Mouse (Mus musculus): ENCODE measurements at regions not wholly inside any gene's neighbourhood (a gene's known extent, or its start where the extent isn't known, plus 50 kb on each side); places are given as distances from the start of the nearest gene placed in this dataset.

GRCm38 (mm10) chr12:77141260-77142201 is 96.4 kb upstream of the Fut8 start:
- Histone ChIP-seq H3K27ac (replicated peaks; ENCODE audit: low read depth, low read length) (no peak overlapping the region), H3K4me3 (ENCODE audit: low read depth, low read length) (no peak overlapping the region), H3K9me3 (ENCODE audit: control insufficient read depth, low read length) (no peaks in the 10 kb centered on the region), H3K9ac (ENCODE audit: low read length) (no peak overlapping the region), H3K27me3 (ENCODE audit: control insufficient read depth, insufficient read depth, low read length) (no peaks in the 10 kb centered on the region), H3K4me2 (ENCODE audit: low read depth, severe bottlenecking) (no peak overlapping the region), H3K4me1 (ENCODE audit: control insufficient read depth, insufficient read depth, low read length) (no peaks in the 10 kb centered on the region), H3K36me3 (ENCODE audit: control insufficient read depth, insufficient read depth, low read length) (no peaks in the 10 kb centered on the region)
- DNase-seq (ENCODE audit: low spot score) (no peak), ATAC-seq (ENCODE audit: insufficient number of reproducible peaks, low FRiP score, low TSS enrichment, low read depth) (no peak)
- WGBS = 83% methylated on average over 8 of the region's 8 CpGs

DNA sequence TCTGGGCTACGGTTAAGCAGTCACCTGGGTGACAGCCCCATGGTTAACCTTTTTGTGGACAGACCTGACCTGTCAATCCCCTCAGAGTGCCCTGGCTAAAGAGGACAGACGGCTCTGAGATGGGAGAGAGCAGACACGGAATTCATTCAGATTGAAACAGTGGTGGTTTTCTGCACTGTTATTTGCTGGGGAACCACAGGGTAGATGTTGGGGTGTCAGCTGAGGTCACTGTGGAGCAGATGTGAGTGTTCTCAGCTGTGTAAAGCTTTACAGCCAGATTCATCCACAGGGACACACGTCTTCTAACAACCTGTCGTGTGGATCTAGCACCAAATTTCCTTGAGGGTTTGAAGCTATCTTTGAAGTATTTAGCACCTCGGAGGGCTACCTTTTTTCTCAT is 97.3 kb upstream of the Fut8 start:
- Histone ChIP-seq H3K4me2 (ENCODE audit: low read depth, severe bottlenecking) (no peak overlapping the region), H3K4me3 (ENCODE audit: low read depth, low read length) (no peak overlapping the region), H3K27me3 (ENCODE audit: control insufficient read depth, insufficient read depth, low read length) (no peaks in the 10 kb centered on the region), H3K9ac (ENCODE audit: low read length) (no peak overlapping the region), H3K9me3 (ENCODE audit: control insufficient read depth, low read length) (no peaks in the 10 kb centered on the region), H3K4me1 (ENCODE audit: control insufficient read depth, insufficient read depth, low read length) (no peaks in the 10 kb centered on the region), H3K36me3 (ENCODE audit: control insufficient read depth, insufficient read depth, low read length) (no peaks in the 10 kb centered on the region), H3K27ac (replicated peaks; ENCODE audit: low read depth, low read length) (no peak overlapping the region)
- no peak for DNase-seq (ENCODE audit: low spot score)
- no peak for ATAC-seq (ENCODE audit: insufficient number of reproducible peaks, low FRiP score, low TSS enrichment, low read depth)
- WGBS = 57% methylated on average over 6 of the region's 6 CpGs

- no peak for ATAC-seq (ENCODE audit: insufficient number of reproducible peaks, low FRiP score, low TSS enrichment, low read depth)
These were observed 97.8 kb upstream of the Fut8 start for GRCm38 (mm10) chr12:77140141-77140540.

GRCm38 (mm10) chr12:77139718-77140117 is 98.2 kb upstream of the Fut8 start:
- no peaks in the 10 kb centered on the region for H3K36me3 ChIP-seq (ENCODE audit: control insufficient read depth, insufficient read depth, low read length)
- no peak overlapping the region for H3K4me2 ChIP-seq (ENCODE audit: low read depth, severe bottlenecking)
- no peaks in the 10 kb centered on the region for H3K4me1 ChIP-seq (ENCODE audit: control insufficient read depth, insufficient read depth, low read length)
- no peaks in the 10 kb centered on the region for H3K9me3 ChIP-seq (ENCODE audit: control insufficient read depth, low read length)
- H3K4me3 ChIP-seq (ENCODE audit: low read depth, low read length) = no peak overlapping the region
- WGBS = 94% methylated on average over 2 of the region's 2 CpGs
- no peak overlapping the region for H3K9ac ChIP-seq (ENCODE audit: low read length)
- DNase-seq (ENCODE audit: low spot score) (no peak), ATAC-seq (ENCODE audit: insufficient number of reproducible peaks, low FRiP score, low TSS enrichment, low read depth) (no peak)
- no peak overlapping the region for H3K27ac ChIP-seq (replicated peaks; ENCODE audit: low read depth, low read length)
- H3K27me3 ChIP-seq (ENCODE audit: control insufficient read depth, insufficient read depth, low read length) = no peaks in the 10 kb centered on the region

More at GRCm38 (mm10) chr12:77140141-77140540, 97.8 kb upstream of the Fut8 start:
- no peak overlapping the region for H3K27ac ChIP-seq (replicated peaks; ENCODE audit: low read depth, low read length)
- WGBS = 71% methylated on average over 5 of the region's 5 CpGs
- H3K4me1 ChIP-seq (ENCODE audit: control insufficient read depth, insufficient read depth, low read length) = no peaks in the 10 kb centered on the region
- H3K36me3 ChIP-seq (ENCODE audit: control insufficient read depth, insufficient read depth, low read length) = no peaks in the 10 kb centered on the region
- H3K4me3 ChIP-seq (ENCODE audit: low read depth, low read length) = no peak overlapping the region
- H3K27me3 ChIP-seq (ENCODE audit: control insufficient read depth, insufficient read depth, low read length) = no peaks in the 10 kb centered on the region
- no peaks in the 10 kb centered on the region for H3K9me3 ChIP-seq (ENCODE audit: control insufficient read depth, low read length)
- DNase-seq (ENCODE audit: low spot score) = no peak
- no peak overlapping the region for H3K9ac ChIP-seq (ENCODE audit: low read length)
- no peak overlapping the region for H3K4me2 ChIP-seq (ENCODE audit: low read depth, severe bottlenecking)

DNA sequence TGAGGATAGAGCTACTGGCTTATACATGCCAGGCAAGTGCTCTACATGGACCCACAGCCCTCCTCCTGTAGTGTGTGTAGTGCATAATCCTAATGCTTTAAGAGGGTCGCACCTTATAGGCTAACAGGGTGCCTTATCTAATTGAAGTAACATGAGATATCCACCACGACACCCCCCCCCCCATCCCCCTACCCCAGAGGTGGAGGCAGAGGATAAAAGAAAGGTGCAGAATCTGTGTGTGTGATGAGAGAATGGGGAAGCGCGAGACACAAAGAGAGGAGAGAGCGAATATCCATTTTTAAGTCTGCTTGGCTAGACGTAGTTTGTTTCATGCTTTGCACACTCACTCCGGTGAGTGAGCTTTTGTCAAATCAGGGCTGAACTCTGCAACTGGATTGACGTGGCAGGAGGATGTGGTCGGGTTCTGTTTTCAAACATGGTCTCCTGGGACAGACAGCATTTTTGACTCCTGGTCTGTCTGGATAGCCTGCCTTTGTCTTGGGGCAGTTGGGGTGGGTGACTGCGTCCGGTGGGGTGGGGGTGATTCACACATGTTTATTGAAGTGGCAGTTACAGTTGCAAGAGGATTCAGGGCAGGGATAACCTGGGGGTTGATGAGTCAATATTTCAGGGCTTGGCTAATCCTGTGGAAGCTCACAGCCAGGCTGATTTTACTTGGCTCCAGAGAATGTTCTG is 99.3 kb upstream of the Fut8 start:
- no peak for ATAC-seq (ENCODE audit: insufficient number of reproducible peaks, low FRiP score, low TSS enrichment, low read depth)
- no peaks in the 10 kb centered on the region for H3K36me3 ChIP-seq (ENCODE audit: control insufficient read depth, insufficient read depth, low read length)

DNA sequence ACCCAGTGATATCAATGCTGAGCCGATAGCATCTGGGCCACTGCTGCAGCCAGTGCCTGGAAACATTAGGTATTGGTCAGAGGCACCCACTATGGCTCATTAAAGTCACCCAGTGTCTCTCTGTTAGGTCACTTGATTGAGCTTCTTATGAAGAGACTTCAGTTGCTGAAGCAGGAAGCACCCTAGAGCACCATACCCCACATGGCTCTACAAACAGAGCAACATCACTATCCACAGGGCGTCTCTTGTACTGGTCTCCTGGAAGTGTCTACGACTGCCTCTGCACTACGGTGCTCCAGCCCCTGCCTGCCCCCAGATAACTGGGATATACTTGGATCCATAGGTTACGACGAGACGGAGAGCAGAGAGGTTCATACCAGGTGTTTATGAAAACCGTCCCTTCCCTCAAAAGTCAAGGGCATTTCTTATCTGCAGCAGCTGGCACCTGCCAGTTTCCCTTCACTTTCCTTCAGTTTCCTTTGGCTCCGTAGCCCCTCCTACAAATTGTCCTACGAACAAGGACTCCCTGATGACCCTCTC is 100.6 kb upstream of the Fut8 start:
- Histone ChIP-seq H3K4me1 (ENCODE audit: control insufficient read depth, insufficient read depth, low read length) (no peaks in the 10 kb centered on the region), H3K4me2 (ENCODE audit: low read depth, severe bottlenecking) (no peak overlapping the region), H3K27me3 (ENCODE audit: control insufficient read depth, insufficient read depth, low read length) (no peaks in the 10 kb centered on the region), H3K4me3 (ENCODE audit: low read depth, low read length) (no peak overlapping the region), H3K9ac (ENCODE audit: low read length) (no peak overlapping the region), H3K27ac (replicated peaks; ENCODE audit: low read depth, low read length) (no peak overlapping the region), H3K36me3 (ENCODE audit: control insufficient read depth, insufficient read depth, low read length) (no peaks in the 10 kb centered on the region), H3K9me3 (ENCODE audit: control insufficient read depth, low read length) (no peaks in the 10 kb centered on the region)
- ATAC-seq (ENCODE audit: insufficient number of reproducible peaks, low FRiP score, low TSS enrichment, low read depth) (no peak), DNase-seq (ENCODE audit: low spot score) (no peak)
- 90% methylated on average over 10 of the region's 10 CpGs for whole genome bisulfite sequencing

More for the DNA sequence above, 99.3 kb upstream of the Fut8 start:
- H3K4me3 ChIP-seq (ENCODE audit: low read depth, low read length) = no peak overlapping the region
- no peaks in the 10 kb centered on the region for H3K9me3 ChIP-seq (ENCODE audit: control insufficient read depth, low read length)
- WGBS = 82% methylated on average over 11 of the region's 11 CpGs
- H3K27me3 ChIP-seq (ENCODE audit: control insufficient read depth, insufficient read depth, low read length) = no peaks in the 10 kb centered on the region
- no peak overlapping the region for H3K9ac ChIP-seq (ENCODE audit: low read length)
- DNase-seq (ENCODE audit: low spot score) = no peak
- H3K4me1 ChIP-seq (ENCODE audit: control insufficient read depth, insufficient read depth, low read length) = no peaks in the 10 kb centered on the region
- H3K27ac ChIP-seq (replicated peaks; ENCODE audit: low read depth, low read length) = no peak overlapping the region
- no peak overlapping the region for H3K4me2 ChIP-seq (ENCODE audit: low read depth, severe bottlenecking)

DNA sequence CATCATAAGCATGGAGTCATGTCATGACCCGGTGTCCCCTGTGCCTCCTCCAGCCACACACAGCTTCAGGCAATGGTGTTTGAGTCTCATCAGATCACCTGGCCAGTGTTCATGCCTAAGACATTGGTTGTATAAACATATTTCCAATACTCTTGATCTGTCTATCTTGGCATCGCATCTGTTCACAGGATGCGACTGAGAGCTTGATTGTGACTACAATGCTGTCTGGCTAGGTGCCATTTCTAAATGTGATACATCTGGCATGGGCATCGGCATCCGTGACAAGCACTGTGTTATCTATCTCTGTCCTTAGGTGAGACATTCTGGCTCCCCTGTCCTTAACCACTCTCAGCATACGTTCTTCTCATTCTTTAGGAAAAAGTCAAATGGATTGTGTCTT is 102.3 kb upstream of the Fut8 start:
- ATAC-seq (ENCODE audit: insufficient number of reproducible peaks, low FRiP score, low TSS enrichment, low read depth) = no peak

GRCm38 (mm10) chr12:77135067-77135466 is 102.9 kb upstream of the Fut8 start:
- H3K4me3 ChIP-seq (ENCODE audit: low read depth, low read length) = no peak overlapping the region
- DNase-seq (ENCODE audit: low spot score) (no peak), ATAC-seq (ENCODE audit: insufficient number of reproducible peaks, low FRiP score, low TSS enrichment, low read depth) (no peak)
- no peaks in the 10 kb centered on the region for H3K4me1 ChIP-seq (ENCODE audit: control insufficient read depth, insufficient read depth, low read length)
- H3K9ac ChIP-seq (ENCODE audit: low read length) = no peak overlapping the region
- H3K27me3 ChIP-seq (ENCODE audit: control insufficient read depth, insufficient read depth, low read length) = no peaks in the 10 kb centered on the region
- WGBS = 90% methylated on average over 3 of the region's 3 CpGs
- H3K4me2 ChIP-seq (ENCODE audit: low read depth, severe bottlenecking) = no peak overlapping the region
- no peaks in the 10 kb centered on the region for H3K36me3 ChIP-seq (ENCODE audit: control insufficient read depth, insufficient read depth, low read length)
- H3K27ac ChIP-seq (replicated peaks; ENCODE audit: low read depth, low read length) = no peak overlapping the region
- no peaks in the 10 kb centered on the region for H3K9me3 ChIP-seq (ENCODE audit: control insufficient read depth, low read length)

More for the DNA sequence above, 102.3 kb upstream of the Fut8 start:
- no peaks in the 10 kb centered on the region for H3K9me3 ChIP-seq (ENCODE audit: control insufficient read depth, low read length)
- DNase-seq (ENCODE audit: low spot score) = no peak
- H3K4me1 ChIP-seq (ENCODE audit: control insufficient read depth, insufficient read depth, low read length) = no peaks in the 10 kb centered on the region
- H3K9ac ChIP-seq (ENCODE audit: low read length) = no peak overlapping the region
- 95% methylated on average over 6 of the region's 6 CpGs for WGBS
- no peaks in the 10 kb centered on the region for H3K27me3 ChIP-seq (ENCODE audit: control insufficient read depth, insufficient read depth, low read length)
- no peaks in the 10 kb centered on the region for H3K36me3 ChIP-seq (ENCODE audit: control insufficient read depth, insufficient read depth, low read length)
- H3K4me2 ChIP-seq (ENCODE audit: low read depth, severe bottlenecking) = no peak overlapping the region
- no peak overlapping the region for H3K27ac ChIP-seq (replicated peaks; ENCODE audit: low read depth, low read length)
- H3K4me3 ChIP-seq (ENCODE audit: low read depth, low read length) = no peak overlapping the region

All from limb, embryonic 11.5 days (tissue).